Mouse (Mus musculus): ENCODE data around the gene Arpc3. TPM values are rescaled to one million over a fixed set of nuclear protein-coding genes. Genes with fewer than 3 reads are reported as not detected.
"Not testable (repeated sequence)": the region's sequence is repeated elsewhere in the genome, so short reads cannot be mapped to it uniquely, and the experiment has no call there.

The Arpc3 gene
- polyA plus RNA-seq, 1 experiment from 2014 or later, result 62.1 TPM

DNA sequence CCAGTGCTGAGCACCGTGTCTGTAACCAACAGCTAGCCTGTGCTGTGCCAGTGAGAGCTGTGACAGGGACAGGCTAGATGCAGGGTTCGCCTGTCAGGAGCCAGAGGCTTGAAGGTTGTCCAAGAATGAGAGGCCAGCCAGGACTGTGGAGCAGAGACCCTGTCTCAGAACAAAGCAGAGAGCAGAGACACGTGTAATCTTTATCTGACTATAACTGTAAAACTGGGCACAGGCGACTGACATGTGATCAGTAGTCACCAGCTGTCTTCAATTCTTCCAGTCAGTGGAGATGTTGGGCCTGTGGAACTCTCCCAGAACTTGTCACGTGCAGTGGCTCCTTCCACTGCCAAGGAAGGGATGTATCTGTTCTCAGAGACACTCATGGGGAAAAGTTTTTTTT is 11.1 kb downstream of the Arpc3 start:
- ATAC-seq (ENCODE audit: low FRiP score, low TSS enrichment), result no peak

DNA sequence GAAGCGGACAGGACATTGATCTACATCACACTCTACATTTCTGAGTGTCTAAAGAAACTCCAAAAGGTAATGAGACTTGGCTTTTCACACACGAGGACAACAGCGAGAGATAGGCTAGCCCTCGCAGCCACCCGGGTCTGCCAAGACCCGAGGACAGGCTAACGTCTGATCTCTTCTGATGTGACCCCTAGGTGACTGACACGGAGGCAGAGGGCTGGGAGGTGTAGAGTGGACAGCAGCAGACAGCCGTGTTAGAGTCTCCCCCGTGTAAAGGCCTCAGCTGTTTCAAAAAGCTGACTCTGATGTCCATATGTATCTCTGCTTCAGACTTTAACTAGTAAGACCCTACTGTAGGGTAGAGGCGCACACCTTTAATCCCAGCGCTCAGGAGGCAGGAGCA is 11.7 kb downstream of the Arpc3 start:
- H3K27me3 ChIP-seq (ENCODE audit: control insufficient read depth, insufficient read depth, low read length), result no peaks in the 10 kb centered on the region
- H3K36me3 ChIP-seq (ENCODE audit: control insufficient read depth, insufficient read depth, low read length), result peaks cover 86% of the 10 kb centered on the region
- H3K4me2 ChIP-seq (ENCODE audit: low read length), result no peak overlapping the region
- no peak overlapping the region for H3K4me3 ChIP-seq (replicated peaks; ENCODE audit: low read depth, low read length)
- DNase-seq, result no peak
- no peaks in the 10 kb centered on the region for H3K4me1 ChIP-seq (ENCODE audit: control insufficient read depth, insufficient read depth, low read length)
- WGBS, result 97% methylated on average over 12 of the region's 12 CpGs
- H3K27ac ChIP-seq (replicated peaks; ENCODE audit: low read depth, low read length), result no peak overlapping the region
- no peak for ATAC-seq (ENCODE audit: low FRiP score, low TSS enrichment)
- H3K9me3 ChIP-seq (ENCODE audit: control insufficient read depth, low read length), result no peaks in the 10 kb centered on the region
- H3K9ac ChIP-seq (replicated peaks; ENCODE audit: low read length), result no peak overlapping the region

More for the DNA sequence above, 11.1 kb downstream of the Arpc3 start:
- DNase-seq, result no peak
- Histone ChIP-seq H3K4me2 (ENCODE audit: low read length) (no peak overlapping the region), H3K36me3 (ENCODE audit: control insufficient read depth, insufficient read depth, low read length) (peaks cover 90% of the 10 kb centered on the region), H3K9ac (replicated peaks; ENCODE audit: low read length) (no peak overlapping the region), H3K27ac (replicated peaks; ENCODE audit: low read depth, low read length) (no peak overlapping the region), H3K4me1 (ENCODE audit: control insufficient read depth, insufficient read depth, low read length) (no peaks in the 10 kb centered on the region), H3K4me3 (replicated peaks; ENCODE audit: low read depth, low read length) (no peak overlapping the region), H3K27me3 (ENCODE audit: control insufficient read depth, insufficient read depth, low read length) (no peaks in the 10 kb centered on the region), H3K9me3 (ENCODE audit: control insufficient read depth, low read length) (no peaks in the 10 kb centered on the region)
- 92% methylated on average over 5 of the region's 5 CpGs for WGBS

DNA sequence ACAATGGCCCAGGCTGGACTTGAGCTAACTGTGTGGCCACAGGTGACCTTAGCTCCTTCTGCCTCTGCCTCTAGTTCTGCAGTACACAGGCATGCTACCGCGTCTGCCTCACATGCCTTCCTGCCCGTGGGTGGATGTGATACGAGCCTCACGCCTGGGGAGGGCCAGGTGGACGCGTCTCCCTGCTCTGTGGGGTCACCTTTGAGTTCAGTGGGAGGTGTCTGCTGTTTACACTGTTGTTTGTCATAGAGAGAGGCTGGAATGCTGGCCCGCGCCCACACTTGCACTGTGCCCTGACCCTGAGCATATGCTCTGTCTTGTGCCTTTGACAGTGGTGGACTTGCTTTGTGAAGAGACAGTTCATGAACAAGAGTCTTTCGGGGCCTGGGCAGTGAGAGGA is 13.9 kb downstream of the Arpc3 start:
- Histone ChIP-seq H3K36me3 (ENCODE audit: control insufficient read depth, insufficient read depth, low read length) (peaks cover 70% of the 10 kb centered on the region), H3K9me3 (ENCODE audit: control insufficient read depth, low read length) (no peaks in the 10 kb centered on the region), H3K9ac (replicated peaks; ENCODE audit: low read length) (no peak overlapping the region), H3K27me3 (ENCODE audit: control insufficient read depth, insufficient read depth, low read length) (no peaks in the 10 kb centered on the region), H3K4me3 (replicated peaks; ENCODE audit: low read depth, low read length) (no peak overlapping the region), H3K27ac (replicated peaks; ENCODE audit: low read depth, low read length) (no peak overlapping the region), H3K4me1 (ENCODE audit: control insufficient read depth, insufficient read depth, low read length) (no peaks in the 10 kb centered on the region), H3K4me2 (ENCODE audit: low read length) (no peak overlapping the region)
- DNase-seq (no peak), ATAC-seq (ENCODE audit: low FRiP score, low TSS enrichment) (no peak)
- 96% methylated on average over 10 of the region's 10 CpGs for WGBS

DNA sequence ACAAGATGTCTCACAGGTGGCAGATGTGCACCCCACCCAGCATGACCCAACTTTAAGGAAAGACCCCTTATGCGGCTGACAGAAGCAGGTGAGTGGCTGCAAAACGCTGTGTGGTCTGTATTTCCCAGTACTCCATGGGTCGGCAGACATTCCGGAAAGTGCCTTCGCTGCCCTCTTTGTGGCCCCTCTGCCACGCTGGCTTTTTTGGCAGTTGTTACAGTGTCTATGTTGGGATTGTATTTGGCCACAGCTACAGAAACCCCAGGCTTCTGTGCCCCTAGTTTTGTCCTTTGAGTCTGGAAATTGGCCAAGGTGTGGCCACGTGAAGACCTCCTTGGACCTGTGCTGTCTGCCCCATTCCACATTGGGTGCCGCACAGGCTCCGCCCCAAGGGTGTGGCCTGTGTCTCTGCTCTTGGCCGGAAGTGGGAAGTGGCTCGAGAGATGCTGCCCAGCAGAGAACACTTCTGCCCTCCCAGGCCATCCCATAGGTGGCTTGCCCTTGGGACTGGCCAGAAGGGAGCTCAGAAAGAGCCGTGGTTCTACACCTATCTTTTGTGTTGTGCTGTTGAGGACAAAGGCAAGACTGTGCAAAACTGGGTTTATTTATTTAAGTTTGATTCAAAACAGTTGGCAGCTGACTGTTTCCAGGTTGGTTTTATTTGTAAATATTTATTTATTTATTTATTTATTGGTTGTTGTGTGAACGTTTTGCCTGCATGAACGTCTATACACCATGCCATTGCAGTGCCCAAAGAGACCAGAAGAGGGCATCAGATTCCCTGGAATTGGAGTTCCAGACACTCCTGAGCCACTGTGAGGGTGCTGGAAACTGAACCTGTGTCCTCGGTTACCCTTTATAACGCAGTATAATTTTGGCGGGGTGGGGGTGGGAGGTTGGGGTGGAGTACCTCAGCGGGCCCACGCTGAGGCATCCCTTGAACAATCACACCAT is 18.3 kb downstream of the Arpc3 start:
- no peak overlapping the region for H3K4me3 ChIP-seq (replicated peaks; ENCODE audit: low read depth, low read length)
- 88% methylated on average over 19 of the region's 19 CpGs for WGBS
- H3K27ac ChIP-seq (replicated peaks; ENCODE audit: low read depth, low read length), result no peak overlapping the region
- ATAC-seq (ENCODE audit: low FRiP score, low TSS enrichment) (no peak), DNase-seq (no peak)
- peaks cover 32% of the 10 kb centered on the region for H3K36me3 ChIP-seq (ENCODE audit: control insufficient read depth, insufficient read depth, low read length)
- no peaks in the 10 kb centered on the region for H3K27me3 ChIP-seq (ENCODE audit: control insufficient read depth, insufficient read depth, low read length)
- H3K4me2 ChIP-seq (ENCODE audit: low read length), result no peak overlapping the region
- no peaks in the 10 kb centered on the region for H3K9me3 ChIP-seq (ENCODE audit: control insufficient read depth, low read length)
- no peak overlapping the region for H3K9ac ChIP-seq (replicated peaks; ENCODE audit: low read length)
- H3K4me1 ChIP-seq (ENCODE audit: control insufficient read depth, insufficient read depth, low read length), result no peaks in the 10 kb centered on the region

- no peaks in the 10 kb centered on the region for H3K9me3 ChIP-seq (ENCODE audit: control insufficient read depth, low read length)
- DNase-seq (no peak), ATAC-seq (ENCODE audit: low FRiP score, low TSS enrichment) (no peak)
- H3K27me3 ChIP-seq (ENCODE audit: control insufficient read depth, insufficient read depth, low read length), result no peaks in the 10 kb centered on the region
- H3K27ac ChIP-seq (replicated peaks; ENCODE audit: low read depth, low read length), result no peak overlapping the region
- no peaks in the 10 kb centered on the region for H3K4me1 ChIP-seq (ENCODE audit: control insufficient read depth, insufficient read depth, low read length)
- no peak overlapping the region for H3K4me2 ChIP-seq (ENCODE audit: low read length)
- H3K36me3 ChIP-seq (ENCODE audit: control insufficient read depth, insufficient read depth, low read length), result peaks cover 12% of the 10 kb centered on the region
- 87% methylated on average over 5 of the region's 5 CpGs for WGBS
- H3K4me3 ChIP-seq (replicated peaks; ENCODE audit: low read depth, low read length), result no peak overlapping the region
- no peak overlapping the region for H3K9ac ChIP-seq (replicated peaks; ENCODE audit: low read length)
Observed at GRCm38 (mm10) chr5:122411892-122412291, 20.2 kb downstream of the Arpc3 start.

DNA sequence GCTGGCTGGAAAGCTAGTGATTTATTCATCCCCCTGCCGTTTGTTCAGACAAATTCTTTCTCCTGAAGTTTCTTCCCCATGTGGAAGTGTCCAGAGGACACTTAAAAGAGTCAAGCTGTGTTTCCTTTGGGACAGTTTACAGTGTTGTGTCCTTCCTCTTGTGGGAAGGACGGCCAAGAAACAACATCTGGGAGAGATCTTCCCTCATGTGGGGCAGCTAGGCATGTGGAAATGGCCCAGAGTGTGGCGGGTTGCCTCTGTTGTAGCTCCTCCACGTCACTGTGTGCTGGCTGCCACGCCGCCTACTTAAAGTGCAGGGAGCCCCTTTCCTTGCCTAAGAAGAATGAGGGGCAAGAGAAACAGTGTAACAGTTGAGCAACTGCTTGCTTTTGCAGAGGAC is 21.1 kb downstream of the Arpc3 start:
- 66% methylated on average over 6 of the region's 6 CpGs for WGBS
- H3K9ac ChIP-seq (replicated peaks; ENCODE audit: low read length), result no peak overlapping the region
- DNase-seq (no peak), ATAC-seq (ENCODE audit: low FRiP score, low TSS enrichment) (no peak)
- no peaks in the 10 kb centered on the region for H3K4me1 ChIP-seq (ENCODE audit: control insufficient read depth, insufficient read depth, low read length)
- peaks cover 6% of the 10 kb centered on the region; the same call in 1 of the 2 replicates for H3K36me3 ChIP-seq (ENCODE audit: control insufficient read depth, insufficient read depth, low read length)
- no peak overlapping the region for H3K27ac ChIP-seq (replicated peaks; ENCODE audit: low read depth, low read length)
- no peak overlapping the region for H3K4me3 ChIP-seq (replicated peaks; ENCODE audit: low read depth, low read length)
- no peaks in the 10 kb centered on the region for H3K27me3 ChIP-seq (ENCODE audit: control insufficient read depth, insufficient read depth, low read length)
- H3K9me3 ChIP-seq (ENCODE audit: control insufficient read depth, low read length), result no peaks in the 10 kb centered on the region
- H3K4me2 ChIP-seq (ENCODE audit: low read length), result no peak overlapping the region

DNA sequence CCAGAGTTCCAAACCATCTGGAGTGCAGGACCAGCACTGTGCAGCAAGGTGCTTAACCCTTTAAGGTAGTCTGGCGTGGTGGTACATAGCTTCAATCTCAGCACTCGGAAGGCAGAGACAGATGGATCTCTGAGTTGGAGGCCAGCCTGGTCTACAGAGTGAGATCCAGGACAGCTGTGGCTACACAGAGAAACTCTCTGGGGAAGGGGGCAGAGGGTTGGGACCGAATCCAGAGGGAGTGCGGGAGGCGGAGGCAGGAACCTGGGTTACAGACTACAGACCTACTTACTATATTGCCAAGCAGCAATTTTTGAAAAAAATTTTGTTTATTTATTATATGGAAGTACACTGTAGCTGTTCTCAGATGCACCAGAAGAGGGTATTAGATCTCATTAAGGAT is 22.7 kb downstream of the Arpc3 start:
- WGBS, result 96% methylated on average over 5 of the region's 5 CpGs
- no peak overlapping the region for H3K27ac ChIP-seq (replicated peaks; ENCODE audit: low read depth, low read length)
- no peak overlapping the region for H3K9ac ChIP-seq (replicated peaks; ENCODE audit: low read length)
- H3K9me3 ChIP-seq (ENCODE audit: control insufficient read depth, low read length), result no peaks in the 10 kb centered on the region
- peaks cover 6% of the 10 kb centered on the region; the same call in 1 of the 2 replicates for H3K36me3 ChIP-seq (ENCODE audit: control insufficient read depth, insufficient read depth, low read length)
- H3K4me3 ChIP-seq (replicated peaks; ENCODE audit: low read depth, low read length), result no peak overlapping the region
- no peaks in the 10 kb centered on the region for H3K4me1 ChIP-seq (ENCODE audit: control insufficient read depth, insufficient read depth, low read length)
- no peak for ATAC-seq (ENCODE audit: low FRiP score, low TSS enrichment)
- H3K27me3 ChIP-seq (ENCODE audit: control insufficient read depth, insufficient read depth, low read length), result no peaks in the 10 kb centered on the region
- H3K4me2 ChIP-seq (ENCODE audit: low read length), result no peak overlapping the region
- DNase-seq, result no peak

DNA sequence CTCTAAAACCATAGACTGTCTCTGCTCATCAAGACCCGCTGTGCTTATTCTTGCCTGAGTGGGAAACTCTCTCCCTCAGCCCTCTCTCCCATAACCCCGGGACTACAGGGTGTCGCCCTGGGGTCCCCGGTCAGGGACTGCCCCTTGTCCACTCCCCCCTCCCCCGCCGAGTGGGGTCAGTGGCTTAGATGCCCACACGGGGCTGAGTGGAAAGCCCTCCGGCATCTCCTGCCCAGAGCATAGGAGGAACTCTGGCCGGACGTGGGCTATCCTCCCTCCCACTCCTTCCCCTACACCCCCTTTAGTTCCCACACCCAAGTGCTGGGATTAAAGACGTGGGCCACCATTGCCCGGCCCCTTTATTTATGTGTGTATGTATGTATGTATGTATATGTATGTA is 23.8 kb downstream of the Arpc3 start:
- WGBS, result 89% methylated on average over 12 of the region's 12 CpGs

GRCm38 (mm10) chr5:122420676-122421075 is 29.0 kb downstream of the Arpc3 start:
- H3K4me2 ChIP-seq (ENCODE audit: low read length); H3K36me3 ChIP-seq (ENCODE audit: control insufficient read depth, insufficient read depth, low read length); H3K27ac ChIP-seq (replicated peaks; ENCODE audit: low read depth, low read length); ATAC-seq (ENCODE audit: low FRiP score, low TSS enrichment); DNase-seq; H3K4me3 ChIP-seq (replicated peaks; ENCODE audit: low read depth, low read length); H3K9ac ChIP-seq (replicated peaks; ENCODE audit: low read length); H3K9me3 ChIP-seq (ENCODE audit: control insufficient read depth, low read length); H3K27me3 ChIP-seq (ENCODE audit: control insufficient read depth, insufficient read depth, low read length): not testable (repeated sequence)
- WGBS, result 72% methylated on average over 4 of the region's 4 CpGs
- H3K4me1 ChIP-seq (ENCODE audit: control insufficient read depth, insufficient read depth, low read length), result peaks cover 11% of the 10 kb centered on the region; the same call in 1 of the 2 replicates

More for the DNA sequence above, 23.8 kb downstream of the Arpc3 start:
- Histone ChIP-seq H3K9ac (replicated peaks; ENCODE audit: low read length) (no peak overlapping the region), H3K9me3 (ENCODE audit: control insufficient read depth, low read length) (no peaks in the 10 kb centered on the region), H3K27me3 (ENCODE audit: control insufficient read depth, insufficient read depth, low read length) (no peaks in the 10 kb centered on the region), H3K4me1 (ENCODE audit: control insufficient read depth, insufficient read depth, low read length) (no peaks in the 10 kb centered on the region), H3K4me2 (ENCODE audit: low read length) (no peak overlapping the region), H3K27ac (replicated peaks; ENCODE audit: low read depth, low read length) (no peak overlapping the region), H3K36me3 (ENCODE audit: control insufficient read depth, insufficient read depth, low read length) (no peaks in the 10 kb centered on the region), H3K4me3 (replicated peaks; ENCODE audit: low read depth, low read length) (no peak overlapping the region)
- no peak for DNase-seq
- no peak for ATAC-seq (ENCODE audit: low FRiP score, low TSS enrichment)
